Mouse (Mus musculus) T-helper 17 cell (primary cell): Measurements from ENCODE around the gene Micu1.

Experiments
- in situ Hi-C, 2 experiments: fragments of 300-600 bp; cut with MboI, MseI; formaldehyde crosslinking; loops; 1 replicate in 1 of 2; 2 replicates in 1 of 2; pipeline ENCODE4 v1.15.1; 2025; ENCODE audit warnings: high pct_unique_total_duplicates in 2 of 2

Micu1 gene

GRCm38 (mm10) chr10:59800826-59801501, 98.7 kb downstream of the Micu1 start:
- in situ Hi-C loops, result no loop called here

GRCm38 (mm10) chr10:59808677-59809076, 106.4 kb downstream of the Micu1 start:
- in situ Hi-C loops, result no loop called here

- in situ Hi-C loops, result no loop called here
Measured at GRCm38 (mm10) chr10:59809991-59810574, 107.8 kb downstream of the Micu1 start.

GRCm38 (mm10) chr10:59812939-59813338, 110.7 kb downstream of the Micu1 start:
- in situ Hi-C loops, result no loop called here

GRCm38 (mm10) chr10:59813759-59814158, 111.5 kb downstream of the Micu1 start:
- in situ Hi-C loops, result no loop called here

GRCm38 (mm10) chr10:59814505-59815155, 112.4 kb downstream of the Micu1 start:
- in situ Hi-C loops, result no loop called here

GRCm38 (mm10) chr10:59816569-59816968, 114.3 kb downstream of the Micu1 start:
- in situ Hi-C loops, result no loop called here

- in situ Hi-C loops, result no loop called here
Measured at GRCm38 (mm10) chr10:59817528-59817927, 115.3 kb downstream of the Micu1 start.

GRCm38 (mm10) chr10:59817991-59818390, 115.7 kb downstream of the Micu1 start:
- in situ Hi-C loops, result no loop called here

GRCm38 (mm10) chr10:59819146-59819545, 116.9 kb downstream of the Micu1 start:
- in situ Hi-C loops, result no loop called here

GRCm38 (mm10) chr10:59820886-59821285, 118.6 kb downstream of the Micu1 start:
- in situ Hi-C loops, result no loop called here

- in situ Hi-C loops, result no loop called here
Measured at GRCm38 (mm10) chr10:59821334-59822066, 119.2 kb downstream of the Micu1 start.

GRCm38 (mm10) chr10:59822857-59823256, 120.6 kb downstream of the Micu1 start:
- in situ Hi-C loops, result no loop called here

GRCm38 (mm10) chr10:59825137-59825812, 123.0 kb downstream of the Micu1 start:
- in situ Hi-C loops, result no loop called here

GRCm38 (mm10) chr10:59829886-59830285, 127.6 kb downstream of the Micu1 start:
- in situ Hi-C loops, result no loop called here

GRCm38 (mm10) chr10:59831950-59832349, 129.7 kb downstream of the Micu1 start:
- in situ Hi-C loops, result no loop called here

- in situ Hi-C loops, result no loop called here
Measured at GRCm38 (mm10) chr10:59835301-59836155, 133.3 kb downstream of the Micu1 start.

- in situ Hi-C loops, result no loop called here
Measured at GRCm38 (mm10) chr10:59837490-59837889, 135.2 kb downstream of the Micu1 start.

- in situ Hi-C loops, result no loop called here
Measured at GRCm38 (mm10) chr10:59841434-59841833, 139.2 kb downstream of the Micu1 start.

- in situ Hi-C loops, result no loop called here
Measured at GRCm38 (mm10) chr10:59843125-59843524, 140.8 kb downstream of the Micu1 start.

- in situ Hi-C loops, result no loop called here
Measured at GRCm38 (mm10) chr10:59844686-59845085, 142.4 kb downstream of the Micu1 start.
